Mouse (Mus musculus) erythroblast, embryonic 14.5 days (primary cell): ENCODE data around the gene Ints14. TPM values are rescaled to one million over a fixed set of nuclear protein-coding genes. Genes with fewer than 3 reads are reported as not detected.

Experiments used
- H3K27me3 ChIP-seq: 2 replicates; pipeline ENCODE4 v1.6.1; 2012; ENCODE audit warnings: inconsistent platforms; ENCODE audit not compliant: control insufficient read depth
- H3K36me3 ChIP-seq: 2 replicates; pipeline ENCODE4 v1.6.1; 2012; ENCODE audit warnings: mild to moderate bottlenecking, inconsistent platforms; ENCODE audit not compliant: control insufficient read depth
- H3K4me1 ChIP-seq: 2 replicates; pipeline ENCODE4 v1.6.1; 2012; ENCODE audit warnings: inconsistent platforms; ENCODE audit not compliant: control insufficient read depth
- H3K4me3 ChIP-seq: replicated peaks from 2 replicates; pipeline ENCODE3; 2012; ENCODE audit warnings: moderate library complexity, mild to moderate bottlenecking, inconsistent platforms
- H3K9me3 ChIP-seq: 2 replicates; pipeline ENCODE4 v1.6.1; 2012; ENCODE audit warnings: low read length, inconsistent platforms, mixed read lengths; ENCODE audit not compliant: control insufficient read depth
- GATA1 ChIP-seq: IDR thresholded peaks from 2 replicates; pipeline ENCODE4 v1.6.1; 2012; ENCODE audit warnings: low read length, inconsistent platforms, mixed read lengths
- TAL1 ChIP-seq: IDR thresholded peaks from 3 replicates; pipeline ENCODE4 v1.6.1; 2012; ENCODE audit warnings: low read length, inconsistent platforms, mixed read lengths
- polyA plus RNA-seq: library from polyadenylated mRNA; stranded (reverse); fragments of >175 nt; gene quantifications from 2 replicates; pipeline ENCODE4 v1.2.3, GENCODE M21; 2012

Gene Ints14
- polyA plus RNA-seq, 1 experiment = 3.3 TPM

GRCm38 (mm10) chr9:64931751-64932610, 28.7 kb upstream of the Ints14 start:
- no peaks in the 10 kb centered on the region for H3K27me3 ChIP-seq
- no peak overlapping the region for H3K4me3 ChIP-seq
- no peak for TF ChIP-seq GATA1
- no peak for TF ChIP-seq TAL1
- H3K4me1 ChIP-seq = peaks cover 59% of the 10 kb centered on the region
- no peaks in the 10 kb centered on the region for H3K9me3 ChIP-seq
- H3K36me3 ChIP-seq = no peaks in the 10 kb centered on the region

DNA sequence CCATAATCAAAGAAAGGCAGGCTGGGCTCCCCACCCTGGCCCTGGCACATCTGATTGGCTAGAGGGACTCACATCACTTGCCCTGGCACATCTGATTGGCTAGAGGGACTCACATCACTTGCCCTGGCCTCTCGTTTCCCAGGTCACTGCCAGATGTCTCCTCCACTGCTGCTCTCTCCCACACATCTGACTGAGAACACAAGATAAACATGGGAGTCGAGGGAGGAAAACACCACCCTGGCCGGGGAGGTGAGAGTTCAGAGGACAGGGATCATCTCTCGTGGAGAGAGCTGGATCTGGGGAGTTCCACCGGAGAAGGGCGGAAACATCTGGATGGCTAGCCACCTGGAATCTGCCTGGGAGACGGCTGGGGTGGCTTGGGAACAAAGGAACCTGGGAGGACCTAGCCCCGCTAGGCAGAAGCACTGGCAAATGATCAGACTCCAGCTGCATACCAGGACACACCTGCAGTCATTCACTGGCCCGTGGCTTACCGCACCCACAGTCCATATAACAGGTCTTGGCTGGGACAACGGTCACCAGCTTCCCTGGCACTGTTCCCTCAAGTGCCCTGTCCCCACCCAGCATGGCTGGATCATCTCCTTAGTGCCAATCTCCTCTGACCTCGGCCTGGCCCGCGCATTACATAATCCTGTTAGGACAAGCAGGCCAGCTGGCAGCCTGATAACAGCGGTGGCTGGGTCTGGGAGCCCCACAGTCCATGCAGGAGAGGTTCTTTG, 26.5 kb upstream of the Ints14 start:
- Histone ChIP-seq H3K4me3 (peak overlapping the region; percentile 28), H3K9me3 (no peaks in the 10 kb centered on the region), H3K36me3 (no peaks in the 10 kb centered on the region), H3K4me1 (peaks cover 79% of the 10 kb centered on the region), H3K27me3 (no peaks in the 10 kb centered on the region)
- no peak; the same call in 1 of the 3 replicates for TF ChIP-seq TAL1
- TF ChIP-seq GATA1 = no peak

GRCm38 (mm10) chr9:64936508-64936907, 24.2 kb upstream of the Ints14 start:
- TF ChIP-seq GATA1 (no peak), TAL1 (no peak)
- Histone ChIP-seq H3K4me3 (no peak overlapping the region), H3K36me3 (no peaks in the 10 kb centered on the region), H3K27me3 (no peaks in the 10 kb centered on the region), H3K9me3 (no peaks in the 10 kb centered on the region), H3K4me1 (peaks cover 85% of the 10 kb centered on the region)

GRCm38 (mm10) chr9:64937491-64937890, 23.2 kb upstream of the Ints14 start:
- Histone ChIP-seq H3K4me3 (no peak overlapping the region), H3K27me3 (peaks cover 6% of the 10 kb centered on the region), H3K36me3 (no peaks in the 10 kb centered on the region), H3K9me3 (no peaks in the 10 kb centered on the region), H3K4me1 (peaks cover 75% of the 10 kb centered on the region)
- TF ChIP-seq TAL1 (no peak), GATA1 (no peak)

- H3K4me1 ChIP-seq = peaks cover 65% of the 10 kb centered on the region
Measured at GRCm38 (mm10) chr9:64938535-64938934, 22.2 kb upstream of the Ints14 start.

GRCm38 (mm10) chr9:64939281-64939680, 21.4 kb upstream of the Ints14 start:
- Histone ChIP-seq H3K27me3 (peaks cover 18% of the 10 kb centered on the region), H3K36me3 (no peaks in the 10 kb centered on the region), H3K4me1 (peaks cover 57% of the 10 kb centered on the region), H3K4me3 (peak overlapping the region; percentile 39), H3K9me3 (no peaks in the 10 kb centered on the region)
- TF ChIP-seq GATA1 (no peak), TAL1 (no peak)

More at GRCm38 (mm10) chr9:64938535-64938934, 22.2 kb upstream of the Ints14 start:
- H3K36me3 ChIP-seq = no peaks in the 10 kb centered on the region
- H3K9me3 ChIP-seq = no peaks in the 10 kb centered on the region
- peaks cover 11% of the 10 kb centered on the region for H3K27me3 ChIP-seq
- H3K4me3 ChIP-seq = peak overlapping the region; percentile 39
- TF ChIP-seq TAL1 (no peak), GATA1 (no peak)

- peaks cover 23% of the 10 kb centered on the region for H3K27me3 ChIP-seq
- no peak for TF ChIP-seq GATA1
- no peak for TF ChIP-seq TAL1
- no peaks in the 10 kb centered on the region for H3K36me3 ChIP-seq
- no peak overlapping the region for H3K4me3 ChIP-seq
- no peaks in the 10 kb centered on the region for H3K9me3 ChIP-seq
- peaks cover 52% of the 10 kb centered on the region for H3K4me1 ChIP-seq
Measured at GRCm38 (mm10) chr9:64939790-64940189, 20.9 kb upstream of the Ints14 start.

DNA sequence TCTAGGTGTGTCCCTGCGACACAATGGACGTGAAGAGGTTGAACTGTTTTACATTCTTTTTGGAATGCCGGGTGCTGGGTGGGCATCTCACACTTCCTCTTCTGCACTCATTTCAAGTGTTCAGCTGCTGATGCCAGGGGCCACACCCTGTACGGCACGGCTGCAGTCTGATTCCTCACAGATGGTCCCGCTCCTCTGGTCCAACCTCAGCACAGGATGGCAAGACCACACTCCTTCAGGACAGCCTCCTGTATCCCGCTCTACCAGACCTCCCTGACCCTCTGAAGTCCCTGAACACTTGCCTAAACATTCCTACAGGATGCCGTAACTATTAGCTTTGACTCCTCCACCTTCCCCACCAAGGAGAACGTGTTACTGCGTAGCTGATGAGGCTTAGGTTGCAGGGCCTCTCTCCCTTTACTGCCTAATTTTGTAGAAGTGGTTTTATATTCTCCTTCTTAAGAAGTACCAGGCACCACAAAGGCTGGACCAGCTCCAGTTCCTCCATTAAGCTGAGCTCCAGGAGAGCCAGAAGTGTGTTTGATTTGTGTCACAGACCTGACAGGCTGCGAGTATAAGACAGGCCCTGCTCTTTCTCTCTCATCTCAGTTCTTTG, 19.9 kb upstream of the Ints14 start:
- H3K9me3 ChIP-seq = no peaks in the 10 kb centered on the region
- TF ChIP-seq GATA1 = no peak
- TF ChIP-seq TAL1 = no peak
- peaks cover 42% of the 10 kb centered on the region for H3K4me1 ChIP-seq
- H3K4me3 ChIP-seq = no peak overlapping the region
- H3K36me3 ChIP-seq = no peaks in the 10 kb centered on the region
- peaks cover 30% of the 10 kb centered on the region for H3K27me3 ChIP-seq

DNA sequence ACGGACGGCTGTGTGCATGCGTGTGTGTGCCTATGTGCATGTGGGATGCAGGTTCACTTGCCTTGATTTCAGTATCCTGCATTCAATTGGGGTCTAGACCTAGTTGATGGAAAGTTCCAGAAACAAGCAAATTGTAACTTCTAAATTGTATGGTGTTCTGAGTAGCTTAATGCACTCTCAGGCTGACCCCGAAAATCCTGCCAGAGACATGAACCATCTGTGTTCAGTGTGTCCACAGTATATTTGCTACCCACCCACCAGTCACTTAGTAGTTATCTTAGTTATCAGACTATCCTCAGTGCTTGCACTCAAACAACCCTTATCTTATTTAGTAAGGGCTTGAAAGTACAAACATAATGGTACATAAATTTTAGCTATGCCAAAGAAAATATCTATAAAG, 19.1 kb upstream of the Ints14 start:
- H3K27me3 ChIP-seq = peaks cover 36% of the 10 kb centered on the region
- H3K36me3 ChIP-seq = no peaks in the 10 kb centered on the region
- TF ChIP-seq GATA1 (no peak), TAL1 (no peak)
- H3K9me3 ChIP-seq = no peaks in the 10 kb centered on the region
- peaks cover 34% of the 10 kb centered on the region for H3K4me1 ChIP-seq
- H3K4me3 ChIP-seq = no peak overlapping the region
